ENCODE assay signal across 15 mouse cellular contexts in the genomic region with DNA sequence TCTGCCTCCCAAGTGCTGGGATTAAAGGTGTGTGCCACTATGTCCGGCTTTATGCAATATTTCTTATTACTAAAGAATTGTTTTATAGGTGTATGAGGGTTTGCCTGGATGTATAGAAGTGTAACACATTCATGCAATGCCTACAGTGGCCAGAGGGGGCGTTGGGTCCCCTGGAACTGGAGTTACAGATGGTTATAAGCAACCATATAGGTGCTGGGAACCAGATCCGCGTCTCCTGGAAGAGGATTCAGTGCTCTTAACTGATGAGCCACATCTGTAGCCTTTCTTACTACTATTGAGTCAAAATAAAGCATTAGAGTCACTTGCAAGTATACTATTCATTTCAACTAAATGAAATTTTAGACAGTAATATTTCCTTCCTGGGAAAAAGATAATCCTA. TPM values are rescaled to one million over a fixed set of nuclear protein-coding genes. Genes with fewer than 3 reads are reported as not detected.
DNase-seq lines count a peak whose midpoint lies in the region; ATAC-seq and TF ChIP-seq lines count a peak whose summit lies in the region.
"Had no signal": no experiment of that assay in that cellular context is flagged by ENCODE, and none has a peak within 500 bp of the region (broad histone marks: within the 10 kb centered on the region; RNA-seq: fewer than 3 reads in every experiment).

No protein-coding gene starts in this region.

- no peak for ATAC-seq in intestine, postnatal 0 days
- ATAC-seq in intestine, embryonic 16.5 days: no peak
- no peak for ATAC-seq in granulocyte monocyte progenitor cell, adult 5-6 weeks (replicated peaks; ENCODE audit: poor library complexity, severe bottlenecking)
- ATAC-seq: forebrain, embryonic 13.5 days had no signal

- peak; percentile 59 for DNase-seq in thymus, postnatal 4 days
- DNase-seq in thymus, adult 2 months: no peak
- peak; percentile 73 for DNase-seq in ZHBTc4 (ENCODE audit: low read depth, low spot score)
- DNase-seq in urinary bladder, postnatal 25 days (ENCODE audit: low spot score): no peak
- no peak for DNase-seq in cerebellum, adult 2 months
- DNase-seq: adrenal gland, adult 2 months; gastrocnemius, postnatal 36 days; heart, postnatal 36 days; kidney, adult 11 months had no signal

- no peak overlapping the region for H3K27ac ChIP-seq in intestine, postnatal 0 days (ENCODE audit: low read depth, low read length)
- no peak overlapping the region for H3K27ac ChIP-seq in intestine, embryonic 16.5 days (ENCODE audit: low read length)
- H3K27ac ChIP-seq in thymus, adult 2 months (ENCODE audit: control insufficient read depth, insufficient read depth, low read length): no peak overlapping the region
- no peak overlapping the region for H3K27ac ChIP-seq in cerebellum, adult 2 months (ENCODE audit: insufficient read depth, low read length)
- H3K27ac ChIP-seq: embryonic facial prominence, embryonic 13.5 days; forebrain, embryonic 13.5 days had no signal

- no peaks in the 10 kb centered on the region for H3K9me3 ChIP-seq in intestine, postnatal 0 days (ENCODE audit: control insufficient read depth)
- H3K9me3 ChIP-seq in intestine, embryonic 16.5 days (ENCODE audit: control insufficient read depth, low read length): no peaks in the 10 kb centered on the region
- H3K9me3 ChIP-seq: embryonic facial prominence, embryonic 13.5 days; forebrain, embryonic 13.5 days had no signal

- peak; percentile 39 for TF ChIP-seq CTCF in intestine, postnatal 0 days (IDR thresholded peaks at IDR 0.05; ENCODE audit: low read depth)
- TF ChIP-seq CTCF in thymus, adult 2 months (IDR thresholded peaks at IDR 0.05; ENCODE audit: borderline replicate concordance, control insufficient read depth, extremely low read depth, insufficient read depth, low read length, poor library complexity): no peak
- no peak for TF ChIP-seq CTCF in cerebellum, adult 2 months (IDR thresholded peaks at IDR 0.05; ENCODE audit: borderline replicate concordance, insufficient read depth, low read depth, low read length)

- H3K4me3 ChIP-seq in intestine, postnatal 0 days (ENCODE audit: low read depth, low read length): no peak overlapping the region
- H3K4me3 ChIP-seq in intestine, embryonic 16.5 days (ENCODE audit: low read length): no peak overlapping the region
- H3K4me3 ChIP-seq in thymus, adult 2 months (ENCODE audit: control insufficient read depth, insufficient read depth, low read length): no peak overlapping the region
- no peak overlapping the region for H3K4me3 ChIP-seq in cerebellum, adult 2 months (replicated peaks; ENCODE audit: insufficient read depth, low read depth, low read length)
- H3K4me3 ChIP-seq: embryonic facial prominence, embryonic 13.5 days; forebrain, embryonic 13.5 days; myocyte had no signal

- no peaks in the 10 kb centered on the region; the same call in 1 of the 2 replicates for H3K4me1 ChIP-seq in intestine, postnatal 0 days (replicated peaks; ENCODE audit: control insufficient read depth, insufficient read depth, low read length)
- H3K4me1 ChIP-seq in intestine, embryonic 16.5 days (ENCODE audit: control insufficient read depth, insufficient read depth, low read length): peaks cover 11% of the 10 kb centered on the region
- H3K4me1 ChIP-seq in thymus, adult 2 months (replicated peaks; ENCODE audit: control insufficient read depth, insufficient read depth, low read length): peaks cover 29% of the 10 kb centered on the region
- H3K4me1 ChIP-seq in cerebellum, adult 2 months (ENCODE audit: control insufficient read depth, insufficient read depth, low read length): peaks cover 19% of the 10 kb centered on the region

- H3K4me2 ChIP-seq in intestine, postnatal 0 days (replicated peaks; ENCODE audit: low read depth): no peak overlapping the region
- no peak overlapping the region for H3K4me2 ChIP-seq in intestine, embryonic 16.5 days (ENCODE audit: low read depth, low read length)
- H3K4me2 ChIP-seq: embryonic facial prominence, embryonic 13.5 days; forebrain, embryonic 13.5 days had no signal

- TF ChIP-seq POLR2A in thymus, adult 2 months (IDR thresholded peaks at IDR 0.05; ENCODE audit: control insufficient read depth, extremely low read depth, insufficient read depth, low read length, poor library complexity): no peak
- TF ChIP-seq POLR2A in cerebellum, adult 2 months (IDR thresholded peaks at IDR 0.05; ENCODE audit: borderline replicate concordance, insufficient read depth, low read length): no peak

- WGBS in intestine, postnatal 0 days: 79% methylated on average over 4 of the region's 4 CpGs
- WGBS in intestine, embryonic 16.5 days: 80% methylated on average over 4 of the region's 4 CpGs
- WGBS in thymus, adult 2 months: 86% methylated on average over 4 of the region's 4 CpGs
- 79% methylated on average over 4 of the region's 4 CpGs for WGBS in cerebellum, adult 2 months

- H3K36me3 ChIP-seq in intestine, postnatal 0 days (ENCODE audit: control insufficient read depth, insufficient read depth): peaks cover 8% of the 10 kb centered on the region
- peaks cover 4% of the 10 kb centered on the region for H3K36me3 ChIP-seq in intestine, embryonic 16.5 days (ENCODE audit: control insufficient read depth, insufficient read depth, low read length)
- peaks cover 47% of the 10 kb centered on the region for H3K36me3 ChIP-seq in thymus, adult 2 months (ENCODE audit: control insufficient read depth, insufficient read depth, low read length)

- no peak overlapping the region for H3K9ac ChIP-seq in intestine, postnatal 0 days (ENCODE audit: low read depth, low read length)
- H3K9ac ChIP-seq in intestine, embryonic 16.5 days (ENCODE audit: low read depth, low read length): no peak overlapping the region
- H3K9ac ChIP-seq: embryonic facial prominence, embryonic 13.5 days; forebrain, embryonic 13.5 days had no signal

- no peaks in the 10 kb centered on the region for H3K27me3 ChIP-seq in intestine, postnatal 0 days (replicated peaks; ENCODE audit: control insufficient read depth, insufficient read depth, low read length)
- no peaks in the 10 kb centered on the region for H3K27me3 ChIP-seq in intestine, embryonic 16.5 days (replicated peaks; ENCODE audit: control insufficient read depth, insufficient read depth, low read length)
- no peaks in the 10 kb centered on the region for H3K27me3 ChIP-seq in thymus, adult 2 months (ENCODE audit: control insufficient read depth, insufficient read depth, low read length)
- H3K27me3 ChIP-seq in cerebellum, adult 2 months (ENCODE audit: control insufficient read depth, insufficient read depth, low read length): no peaks in the 10 kb centered on the region
- H3K27me3 ChIP-seq: embryonic facial prominence, embryonic 13.5 days; forebrain, embryonic 13.5 days had no signal

RNA-seq across cellular contexts. Expression of a gene that starts 7.0 kb away (rescaled TPM):
- 22.8 and 28.2 TPM in 2 replicates for polyA plus RNA-seq in intestine, postnatal 0 days (2015; fragmentation: Nextera tagmentation; extraction: Ambion mirVana)
- polyA plus RNA-seq in intestine, embryonic 16.5 days (2015; fragmentation: Nextera tagmentation; extraction: Ambion mirVana): 36.6 and 37.1 TPM in 2 replicates
- 361 and 669 TPM in 2 replicates for polyA plus RNA-seq in thymus, adult 2 months (2012; rRNA removed)
- 18.9 and 20.7 TPM in 2 replicates for total RNA-seq in granulocyte monocyte progenitor cell, adult 5-6 weeks (2014; fragmentation: Nextera tagmentation)
- 18.2 and 22.2 TPM in 2 replicates for total RNA-seq in granulocyte monocyte progenitor cell, adult 5-6 weeks (2017)
- 94.2 and 94.6 TPM in 2 replicates for polyA plus RNA-seq in cerebellum, adult 2 months (2012; rRNA removed)

RNA-seq across cellular contexts. Expression of a gene that starts 55.5 kb away (rescaled TPM):
- 43.4 and 43.7 TPM in 2 replicates for polyA plus RNA-seq in intestine, postnatal 0 days (2015; fragmentation: Nextera tagmentation; extraction: Ambion mirVana)
- polyA plus RNA-seq in intestine, embryonic 16.5 days (2015; fragmentation: Nextera tagmentation; extraction: Ambion mirVana): 42.5 and 51.1 TPM in 2 replicates
- polyA plus RNA-seq in thymus, adult 2 months (2012; rRNA removed): 10.1 and 10.7 TPM in 2 replicates
- 8.4 and 9.3 TPM in 2 replicates for total RNA-seq in granulocyte monocyte progenitor cell, adult 5-6 weeks (2014; fragmentation: Nextera tagmentation)
- 4.7 and 12.6 TPM in 2 replicates for total RNA-seq in granulocyte monocyte progenitor cell, adult 5-6 weeks (2017)
- polyA plus RNA-seq in cerebellum, adult 2 months (2012; rRNA removed): 99.6 and 111 TPM in 2 replicates

Comparison
In these comparisons a context has a peak if more than half of its experiments do, and no peak if none do; other contexts are left out.
1. DNase-seq: peak in thymus, postnatal 4 days (single experiment) and ZHBTc4 (single experiment); none in thymus, adult 2 months (single experiment), urinary bladder, postnatal 25 days (single experiment) and cerebellum, adult 2 months (0 of 2).